Mouse (Mus musculus) c-Kit-positive CD71-positive TER-119-negative erythroid progenitor cells, embryonic 14.5 days (primary cell): Measurements from ENCODE around the gene Bcl6.

Experiments used
- DNase-seq: peaks from one replicate; pipeline ENCODE4 v3.0.0-alpha.2; 2013; ENCODE audit warnings: low read depth

Gene Bcl6

GRCm38 (mm10) chr16:23921697-23922096 is 67.0 kb downstream of the Bcl6 start:
- DNase-seq: no peak

- no peak for DNase-seq
Measured at GRCm38 (mm10) chr16:23919418-23919817, 69.2 kb downstream of the Bcl6 start.
